Mouse (Mus musculus): ENCODE measurements around the gene Wrap73. TPM values are rescaled to one million over a fixed set of nuclear protein-coding genes. Genes with fewer than 3 reads are reported as not detected.

Gene Wrap73
- polyA plus RNA-seq (2014; fragmentation: Nextera tagmentation; extraction: Ambion mirVana): 20.7 and 23.1 TPM in 2 replicates

GRCm38 (mm10) chr4:154142211-154143040 is at the start of gene Wrap73:
Wrap73 (plus strand) TSS chr4:154142372.
- no peaks in the 10 kb centered on the region for H3K9me3 ChIP-seq (ENCODE audit: control insufficient read depth, low read length)
- 2% methylated on average over 49 of the region's 49 CpGs for WGBS
- peaks cover 12 to 27% of the 10 kb centered on the region in 2 experiments; a peak in 3 of 4 replicates for H3K4me1 ChIP-seq (ENCODE audit: control insufficient read depth in 2 of 2, insufficient read depth in 2 of 2, low read length in 2 of 2)
- peak within 1 kb of the TSS; percentile 91 to 98 for H3K4me3 ChIP-seq (ENCODE audit: control insufficient read depth in 1 of 2, insufficient read depth in 1 of 2, low read depth in 1 of 2, low read length in 2 of 2)
- H3K9ac ChIP-seq (ENCODE audit: low read length): peak within 1 kb of the TSS; percentile 88
- peak within 1 kb of the TSS; percentile 71 to 81 for H3K27ac ChIP-seq (replicated peaks in 1 of 2; ENCODE audit: control insufficient read depth in 1 of 2, insufficient read depth in 1 of 2, low read depth in 2 of 2, low read length in 2 of 2)
- ATAC-seq (ENCODE audit: insufficient number of reproducible peaks, insufficient read depth, low FRiP score, low read depth): peak; percentile 84
- H3K27me3 ChIP-seq (ENCODE audit: control insufficient read depth, insufficient read depth, low read length): peaks cover 46% of the 10 kb centered on the region
- H3K4me2 ChIP-seq (ENCODE audit: low read length): peak within 1 kb of the TSS; percentile 94
- H3K36me3 ChIP-seq (ENCODE audit: control insufficient read depth, insufficient read depth, low read length): peaks cover 14% of the 10 kb centered on the region

GRCm38 (mm10) chr4:154093210-154093609 is 49.0 kb upstream of the Wrap73 start:
- H3K27ac ChIP-seq (replicated peaks in 1 of 2; ENCODE audit: control insufficient read depth in 1 of 2, insufficient read depth in 1 of 2, low read depth in 2 of 2, low read length in 2 of 2): no peak overlapping the region
- H3K36me3 ChIP-seq (ENCODE audit: control insufficient read depth, insufficient read depth, low read length): no peaks in the 10 kb centered on the region
- H3K4me3 ChIP-seq (ENCODE audit: control insufficient read depth in 1 of 2, insufficient read depth in 1 of 2, low read depth in 1 of 2, low read length in 2 of 2): no peak overlapping the region
- 18% methylated on average over 9 of the region's 9 CpGs for WGBS
- peaks cover 36% of the 10 kb centered on the region for H3K27me3 ChIP-seq (ENCODE audit: control insufficient read depth, insufficient read depth, low read length)
- ATAC-seq (ENCODE audit: insufficient number of reproducible peaks, insufficient read depth, low FRiP score, low read depth): no peak
- no peak overlapping the region for H3K9ac ChIP-seq (ENCODE audit: low read length)
- H3K4me2 ChIP-seq (ENCODE audit: low read length): no peak overlapping the region
- H3K9me3 ChIP-seq (ENCODE audit: control insufficient read depth, low read length): no peaks in the 10 kb centered on the region
- H3K4me1 ChIP-seq (ENCODE audit: control insufficient read depth in 2 of 2, insufficient read depth in 2 of 2, low read length in 2 of 2): no peaks in the 10 kb centered on the region

- Histone ChIP-seq H3K36me3 (ENCODE audit: control insufficient read depth, insufficient read depth, low read length) (no peaks in the 10 kb centered on the region), H3K9ac (ENCODE audit: low read length) (no peak overlapping the region), H3K9me3 (ENCODE audit: control insufficient read depth, low read length) (no peaks in the 10 kb centered on the region), H3K27ac (replicated peaks in 1 of 2; ENCODE audit: control insufficient read depth in 1 of 2, insufficient read depth in 1 of 2, low read depth in 2 of 2, low read length in 2 of 2) (no peak overlapping the region), H3K4me1 (ENCODE audit: control insufficient read depth in 2 of 2, insufficient read depth in 2 of 2, low read length in 2 of 2) (no peaks in the 10 kb centered on the region), H3K27me3 (ENCODE audit: control insufficient read depth, insufficient read depth, low read length) (peaks cover 33% of the 10 kb centered on the region), H3K4me3 (ENCODE audit: control insufficient read depth in 1 of 2, insufficient read depth in 1 of 2, low read depth in 1 of 2, low read length in 2 of 2) (no peak overlapping the region), H3K4me2 (ENCODE audit: low read length) (no peak overlapping the region)
- no peak for ATAC-seq (ENCODE audit: insufficient number of reproducible peaks, insufficient read depth, low FRiP score, low read depth)
- 25% methylated on average over 6 of the region's 6 CpGs for WGBS
Observed at GRCm38 (mm10) chr4:154096111-154096510, 46.1 kb upstream of the Wrap73 start.

GRCm38 (mm10) chr4:154099361-154099760 is 42.8 kb upstream of the Wrap73 start:
- H3K27ac ChIP-seq (replicated peaks in 1 of 2; ENCODE audit: control insufficient read depth in 1 of 2, insufficient read depth in 1 of 2, low read depth in 2 of 2, low read length in 2 of 2): no peak overlapping the region
- H3K27me3 ChIP-seq (ENCODE audit: control insufficient read depth, insufficient read depth, low read length): peaks cover 42% of the 10 kb centered on the region
- ATAC-seq (ENCODE audit: insufficient number of reproducible peaks, insufficient read depth, low FRiP score, low read depth): no peak
- no peak overlapping the region for H3K4me3 ChIP-seq (ENCODE audit: control insufficient read depth in 1 of 2, insufficient read depth in 1 of 2, low read depth in 1 of 2, low read length in 2 of 2)
- no peaks in the 10 kb centered on the region for H3K9me3 ChIP-seq (ENCODE audit: control insufficient read depth, low read length)
- 21% methylated on average over 7 of the region's 7 CpGs for WGBS
- no peaks in the 10 kb centered on the region for H3K4me1 ChIP-seq (ENCODE audit: control insufficient read depth in 2 of 2, insufficient read depth in 2 of 2, low read length in 2 of 2)
- H3K9ac ChIP-seq (ENCODE audit: low read length): no peak overlapping the region
- no peak overlapping the region for H3K4me2 ChIP-seq (ENCODE audit: low read length)
- no peaks in the 10 kb centered on the region for H3K36me3 ChIP-seq (ENCODE audit: control insufficient read depth, insufficient read depth, low read length)

- WGBS: 58% methylated on average over 8 of the region's 8 CpGs
- Histone ChIP-seq H3K4me1 (ENCODE audit: control insufficient read depth in 2 of 2, insufficient read depth in 2 of 2, low read length in 2 of 2) (no peaks in the 10 kb centered on the region; a peak in 1 of 4 replicates), H3K36me3 (ENCODE audit: control insufficient read depth, insufficient read depth, low read length) (no peaks in the 10 kb centered on the region), H3K9me3 (ENCODE audit: control insufficient read depth, low read length) (no peaks in the 10 kb centered on the region), H3K27ac (replicated peaks in 1 of 2; ENCODE audit: control insufficient read depth in 1 of 2, insufficient read depth in 1 of 2, low read depth in 2 of 2, low read length in 2 of 2) (no peak overlapping the region), H3K9ac (ENCODE audit: low read length) (no peak overlapping the region), H3K4me3 (ENCODE audit: control insufficient read depth in 1 of 2, insufficient read depth in 1 of 2, low read depth in 1 of 2, low read length in 2 of 2) (no peak overlapping the region), H3K4me2 (ENCODE audit: low read length) (no peak overlapping the region), H3K27me3 (ENCODE audit: control insufficient read depth, insufficient read depth, low read length) (peaks cover 53% of the 10 kb centered on the region)
- ATAC-seq (ENCODE audit: insufficient number of reproducible peaks, insufficient read depth, low FRiP score, low read depth): no peak
Observed at GRCm38 (mm10) chr4:154103386-154103785, 38.8 kb upstream of the Wrap73 start.

DNA sequence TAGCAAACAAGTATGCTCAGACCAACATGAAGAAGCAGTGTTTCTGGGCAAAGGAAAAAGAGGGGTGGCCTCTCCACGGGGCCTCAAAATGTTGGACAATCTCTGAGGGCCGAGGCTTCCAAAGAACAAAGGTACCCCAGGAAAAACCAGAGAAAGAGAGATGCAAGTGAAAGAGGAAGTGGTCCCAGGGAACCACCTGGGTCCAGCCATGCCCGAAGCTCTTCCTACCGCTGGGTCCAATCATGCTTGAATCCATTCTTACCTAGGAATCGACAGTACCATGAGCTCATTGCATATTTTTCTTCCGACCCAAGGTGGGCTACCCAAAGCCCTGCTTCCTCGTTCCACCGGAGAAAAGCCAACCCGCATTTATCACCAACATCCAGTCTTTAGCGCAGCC is 38.3 kb upstream of the Wrap73 start:
- Histone ChIP-seq H3K9me3 (ENCODE audit: control insufficient read depth, low read length) (no peaks in the 10 kb centered on the region), H3K36me3 (ENCODE audit: control insufficient read depth, insufficient read depth, low read length) (no peaks in the 10 kb centered on the region), H3K4me3 (ENCODE audit: control insufficient read depth in 1 of 2, insufficient read depth in 1 of 2, low read depth in 1 of 2, low read length in 2 of 2) (no peak overlapping the region), H3K27me3 (ENCODE audit: control insufficient read depth, insufficient read depth, low read length) (peaks cover 51% of the 10 kb centered on the region), H3K27ac (replicated peaks in 1 of 2; ENCODE audit: control insufficient read depth in 1 of 2, insufficient read depth in 1 of 2, low read depth in 2 of 2, low read length in 2 of 2) (no peak overlapping the region), H3K9ac (ENCODE audit: low read length) (no peak overlapping the region), H3K4me1 (ENCODE audit: control insufficient read depth in 2 of 2, insufficient read depth in 2 of 2, low read length in 2 of 2) (no peaks in the 10 kb centered on the region; a peak in 1 of 4 replicates), H3K4me2 (ENCODE audit: low read length) (no peak overlapping the region)
- WGBS: 84% methylated on average over 10 of the region's 10 CpGs
- ATAC-seq (ENCODE audit: insufficient number of reproducible peaks, insufficient read depth, low FRiP score, low read depth): no peak

- Histone ChIP-seq H3K27me3 (ENCODE audit: control insufficient read depth, insufficient read depth, low read length) (peaks cover 53% of the 10 kb centered on the region), H3K36me3 (ENCODE audit: control insufficient read depth, insufficient read depth, low read length) (no peaks in the 10 kb centered on the region)
Observed at GRCm38 (mm10) chr4:154105381-154106001, 36.7 kb upstream of the Wrap73 start.

More at GRCm38 (mm10) chr4:154105381-154106001, 36.7 kb upstream of the Wrap73 start:
- no peak for ATAC-seq (ENCODE audit: insufficient number of reproducible peaks, insufficient read depth, low FRiP score, low read depth)
- H3K4me3 ChIP-seq (ENCODE audit: control insufficient read depth in 1 of 2, insufficient read depth in 1 of 2, low read depth in 1 of 2, low read length in 2 of 2): no peak overlapping the region
- WGBS: 29% methylated on average over 20 of the region's 20 CpGs
- no peaks in the 10 kb centered on the region for H3K9me3 ChIP-seq (ENCODE audit: control insufficient read depth, low read length)
- no peaks in the 10 kb centered on the region; a peak in 1 of 4 replicates for H3K4me1 ChIP-seq (ENCODE audit: control insufficient read depth in 2 of 2, insufficient read depth in 2 of 2, low read length in 2 of 2)
- peak overlapping the region; percentile 44 for H3K4me2 ChIP-seq (ENCODE audit: low read length)
- no peak overlapping the region for H3K9ac ChIP-seq (ENCODE audit: low read length)
- no peak overlapping the region for H3K27ac ChIP-seq (replicated peaks in 1 of 2; ENCODE audit: control insufficient read depth in 1 of 2, insufficient read depth in 1 of 2, low read depth in 2 of 2, low read length in 2 of 2)
